Mouse (Mus musculus): ENCODE results near the gene Bak1. TPM values are rescaled to one million over a fixed set of nuclear protein-coding genes. Genes with fewer than 3 reads are reported as not detected.

Gene Bak1
- polyA plus RNA-seq, 1 experiment from 2014 or later, result 8.9 TPM

- H3K4me1 ChIP-seq (ENCODE audit: control insufficient read depth, insufficient read depth, low read length), result peaks cover 11% of the 10 kb centered on the region
- no peaks in the 10 kb centered on the region for H3K36me3 ChIP-seq (ENCODE audit: control insufficient read depth, insufficient read depth, low read length)
- H3K4me3 ChIP-seq (ENCODE audit: low read depth, low read length), result peak overlapping the region; percentile 39
- DNase-seq (ENCODE audit: low spot score, missing footprints) (peak; percentile 92), ATAC-seq (ENCODE audit: low FRiP score) (no peak)
- H3K9me3 ChIP-seq (ENCODE audit: control insufficient read depth, low read length), result no peaks in the 10 kb centered on the region
- peak overlapping the region; percentile 66 for H3K4me2 ChIP-seq
- WGBS, result 1% methylated on average over 24 of the region's 24 CpGs
- peaks cover 33% of the 10 kb centered on the region for H3K27me3 ChIP-seq (ENCODE audit: control insufficient read depth, insufficient read depth, low read length)
- no peak overlapping the region for H3K9ac ChIP-seq (ENCODE audit: low read length)
- no peak overlapping the region for H3K27ac ChIP-seq (ENCODE audit: low read depth, low read length)
These were observed 28.8 kb upstream of the Bak1 start for GRCm38 (mm10) chr17:27057517-27058055.

GRCm38 (mm10) chr17:27056812-27057516, 28.2 kb upstream of the Bak1 start, which contains the start of gene Itpr3:
Gene Itpr3 (plus strand): TSS chr17:27057304.
- DNase-seq (ENCODE audit: low spot score, missing footprints) (peak; percentile 91), ATAC-seq (ENCODE audit: low FRiP score) (no peak)
- Histone ChIP-seq H3K27ac (ENCODE audit: low read depth, low read length) (no peak within 1 kb of the TSS), H3K9me3 (ENCODE audit: control insufficient read depth, low read length) (no peaks in the 10 kb centered on the region), H3K36me3 (ENCODE audit: control insufficient read depth, insufficient read depth, low read length) (no peaks in the 10 kb centered on the region), H3K27me3 (ENCODE audit: control insufficient read depth, insufficient read depth, low read length) (peaks cover 33% of the 10 kb centered on the region), H3K4me2 (peak within 1 kb of the TSS; percentile 66), H3K4me1 (ENCODE audit: control insufficient read depth, insufficient read depth, low read length) (peaks cover 11% of the 10 kb centered on the region), H3K9ac (ENCODE audit: low read length) (peak within 1 kb of the TSS; percentile 42), H3K4me3 (ENCODE audit: low read depth, low read length) (peak within 1 kb of the TSS; percentile 39)
- WGBS, result under 1% methylated on average over 56 of the region's 66 CpGs

GRCm38 (mm10) chr17:27056170-27056569, 27.4 kb upstream of the Bak1 start:
- Histone ChIP-seq H3K36me3 (ENCODE audit: control insufficient read depth, insufficient read depth, low read length) (no peaks in the 10 kb centered on the region), H3K9me3 (ENCODE audit: control insufficient read depth, low read length) (no peaks in the 10 kb centered on the region), H3K4me1 (ENCODE audit: control insufficient read depth, insufficient read depth, low read length) (peaks cover 11% of the 10 kb centered on the region), H3K27ac (ENCODE audit: low read depth, low read length) (no peak overlapping the region), H3K4me3 (ENCODE audit: low read depth, low read length) (peak overlapping the region; percentile 14; the same call in 1 of the 2 replicates), H3K4me2 (peak overlapping the region; percentile 66; the same call in 1 of the 2 replicates), H3K27me3 (ENCODE audit: control insufficient read depth, insufficient read depth, low read length) (peaks cover 33% of the 10 kb centered on the region), H3K9ac (ENCODE audit: low read length) (no peak overlapping the region)
- ATAC-seq (ENCODE audit: low FRiP score) (no peak), DNase-seq (ENCODE audit: low spot score, missing footprints) (peak; percentile 87)
- under 1% methylated on average over 13 of the region's 13 CpGs for WGBS

GRCm38 (mm10) chr17:27051514-27051913, 22.7 kb upstream of the Bak1 start:
- WGBS, result 36% methylated on average over 11 of the region's 11 CpGs
- H3K4me1 ChIP-seq (ENCODE audit: control insufficient read depth, insufficient read depth, low read length), result peaks cover 2% of the 10 kb centered on the region
- no peak overlapping the region for H3K9ac ChIP-seq (ENCODE audit: low read length)
- DNase-seq (ENCODE audit: low spot score, missing footprints) (no peak), ATAC-seq (ENCODE audit: low FRiP score) (no peak)
- H3K4me3 ChIP-seq (ENCODE audit: low read depth, low read length), result no peak overlapping the region
- H3K9me3 ChIP-seq (ENCODE audit: control insufficient read depth, low read length), result no peaks in the 10 kb centered on the region
- H3K27ac ChIP-seq (ENCODE audit: low read depth, low read length), result no peak overlapping the region
- peaks cover 9% of the 10 kb centered on the region for H3K27me3 ChIP-seq (ENCODE audit: control insufficient read depth, insufficient read depth, low read length)
- H3K4me2 ChIP-seq, result no peak overlapping the region
- no peaks in the 10 kb centered on the region for H3K36me3 ChIP-seq (ENCODE audit: control insufficient read depth, insufficient read depth, low read length)

- no peak for ATAC-seq (ENCODE audit: low FRiP score)
- Histone ChIP-seq H3K36me3 (ENCODE audit: control insufficient read depth, insufficient read depth, low read length) (no peaks in the 10 kb centered on the region), H3K4me3 (ENCODE audit: low read depth, low read length) (no peak overlapping the region), H3K4me1 (ENCODE audit: control insufficient read depth, insufficient read depth, low read length) (no peaks in the 10 kb centered on the region), H3K27ac (ENCODE audit: low read depth, low read length) (no peak overlapping the region), H3K27me3 (ENCODE audit: control insufficient read depth, insufficient read depth, low read length) (peaks cover 2% of the 10 kb centered on the region; the same call in 1 of the 2 replicates), H3K4me2 (no peak overlapping the region), H3K9me3 (ENCODE audit: control insufficient read depth, low read length) (no peaks in the 10 kb centered on the region), H3K9ac (ENCODE audit: low read length) (no peak overlapping the region)
- no peak for DNase-seq (ENCODE audit: low spot score, missing footprints)
- WGBS, result 77% methylated on average over 5 of the region's 5 CpGs
These were observed 22.0 kb upstream of the Bak1 start for GRCm38 (mm10) chr17:27050853-27051252.

- ATAC-seq (ENCODE audit: low FRiP score) (no peak), DNase-seq (ENCODE audit: low spot score, missing footprints) (no peak)
- WGBS, result 86% methylated on average over 14 of the region's 14 CpGs
- Histone ChIP-seq H3K4me1 (ENCODE audit: control insufficient read depth, insufficient read depth, low read length) (no peaks in the 10 kb centered on the region), H3K36me3 (ENCODE audit: control insufficient read depth, insufficient read depth, low read length) (no peaks in the 10 kb centered on the region), H3K9me3 (ENCODE audit: control insufficient read depth, low read length) (no peaks in the 10 kb centered on the region), H3K4me2 (no peak overlapping the region), H3K4me3 (ENCODE audit: low read depth, low read length) (no peak overlapping the region), H3K9ac (ENCODE audit: low read length) (no peak overlapping the region), H3K27me3 (ENCODE audit: control insufficient read depth, insufficient read depth, low read length) (no peaks in the 10 kb centered on the region), H3K27ac (ENCODE audit: low read depth, low read length) (no peak overlapping the region)
These were observed 19.8 kb upstream of the Bak1 start for GRCm38 (mm10) chr17:27048445-27049239.

GRCm38 (mm10) chr17:27047762-27048444, 19.1 kb upstream of the Bak1 start:
- no peak for DNase-seq (ENCODE audit: low spot score, missing footprints)
- no peak overlapping the region for H3K27ac ChIP-seq (ENCODE audit: low read depth, low read length)
- H3K4me1 ChIP-seq (ENCODE audit: control insufficient read depth, insufficient read depth, low read length), result no peaks in the 10 kb centered on the region
- no peak for ATAC-seq (ENCODE audit: low FRiP score)
- H3K4me2 ChIP-seq, result no peak overlapping the region
- no peaks in the 10 kb centered on the region for H3K27me3 ChIP-seq (ENCODE audit: control insufficient read depth, insufficient read depth, low read length)
- no peaks in the 10 kb centered on the region for H3K36me3 ChIP-seq (ENCODE audit: control insufficient read depth, insufficient read depth, low read length)
- H3K9me3 ChIP-seq (ENCODE audit: control insufficient read depth, low read length), result no peaks in the 10 kb centered on the region
- no peak overlapping the region for H3K9ac ChIP-seq (ENCODE audit: low read length)
- H3K4me3 ChIP-seq (ENCODE audit: low read depth, low read length), result no peak overlapping the region
- WGBS, result 78% methylated on average over 14 of the region's 14 CpGs

- H3K27me3 ChIP-seq (ENCODE audit: control insufficient read depth, insufficient read depth, low read length), result no peaks in the 10 kb centered on the region
- no peak overlapping the region for H3K9ac ChIP-seq (ENCODE audit: low read length)
- no peak overlapping the region for H3K4me3 ChIP-seq (ENCODE audit: low read depth, low read length)
- 86% methylated on average over 6 of the region's 6 CpGs for WGBS
- H3K36me3 ChIP-seq (ENCODE audit: control insufficient read depth, insufficient read depth, low read length), result no peaks in the 10 kb centered on the region
- no peak overlapping the region for H3K27ac ChIP-seq (ENCODE audit: low read depth, low read length)
- peaks cover 10% of the 10 kb centered on the region for H3K4me1 ChIP-seq (ENCODE audit: control insufficient read depth, insufficient read depth, low read length)
- ATAC-seq (ENCODE audit: low FRiP score) (no peak), DNase-seq (ENCODE audit: low spot score, missing footprints) (no peak)
- H3K9me3 ChIP-seq (ENCODE audit: control insufficient read depth, low read length), result no peaks in the 10 kb centered on the region
- no peak overlapping the region for H3K4me2 ChIP-seq
These were observed 16.4 kb upstream of the Bak1 start for GRCm38 (mm10) chr17:27045164-27045563.
